Mouse (Mus musculus) thymus, postnatal 25 days (tissue): ENCODE results near the gene Cyp4f13.

Experiments
- DNase-seq: peaks from one replicate; pipeline ENCODE4 v3.0.0; 2022

The Cyp4f13 gene

DNA sequence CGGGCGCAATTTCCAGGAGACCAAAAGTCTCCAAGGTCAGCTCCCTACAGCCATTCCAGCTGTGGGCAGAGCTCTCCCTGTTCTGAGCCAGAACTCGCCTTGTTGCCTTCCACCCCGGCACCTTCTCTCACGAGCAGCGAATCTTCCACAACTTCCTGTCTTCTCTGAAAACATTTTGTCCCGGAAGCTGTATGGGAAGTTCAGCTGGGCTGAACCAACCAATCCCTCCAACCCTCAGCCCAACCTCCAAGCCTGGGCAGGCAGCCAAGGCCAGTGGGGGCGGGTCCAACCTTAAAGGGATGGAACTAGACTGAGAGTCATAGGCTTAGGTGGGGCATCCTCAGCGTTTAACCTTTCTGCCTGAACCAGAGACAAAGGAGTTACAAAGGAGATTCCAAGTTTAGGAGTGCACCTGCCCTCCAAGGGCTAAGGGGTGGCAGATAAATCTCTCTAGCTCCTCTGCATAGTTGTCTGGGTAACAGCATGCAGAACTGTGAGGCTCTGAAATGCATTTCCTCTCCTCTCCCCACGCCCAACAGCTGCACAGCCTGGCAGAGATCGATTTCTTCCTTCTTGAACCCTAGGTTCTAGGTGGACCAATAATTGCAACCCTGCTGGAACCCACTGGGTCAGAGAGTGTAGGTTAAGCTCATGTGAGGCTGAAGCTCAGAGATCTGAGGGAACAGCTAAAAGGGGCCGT is at the start of gene Cyp4f13:
Cyp4f13 (minus strand) TSS at position 188 of the 700 bp plus-strand sequence.
- peak; percentile 94 for DNase-seq

DNA sequence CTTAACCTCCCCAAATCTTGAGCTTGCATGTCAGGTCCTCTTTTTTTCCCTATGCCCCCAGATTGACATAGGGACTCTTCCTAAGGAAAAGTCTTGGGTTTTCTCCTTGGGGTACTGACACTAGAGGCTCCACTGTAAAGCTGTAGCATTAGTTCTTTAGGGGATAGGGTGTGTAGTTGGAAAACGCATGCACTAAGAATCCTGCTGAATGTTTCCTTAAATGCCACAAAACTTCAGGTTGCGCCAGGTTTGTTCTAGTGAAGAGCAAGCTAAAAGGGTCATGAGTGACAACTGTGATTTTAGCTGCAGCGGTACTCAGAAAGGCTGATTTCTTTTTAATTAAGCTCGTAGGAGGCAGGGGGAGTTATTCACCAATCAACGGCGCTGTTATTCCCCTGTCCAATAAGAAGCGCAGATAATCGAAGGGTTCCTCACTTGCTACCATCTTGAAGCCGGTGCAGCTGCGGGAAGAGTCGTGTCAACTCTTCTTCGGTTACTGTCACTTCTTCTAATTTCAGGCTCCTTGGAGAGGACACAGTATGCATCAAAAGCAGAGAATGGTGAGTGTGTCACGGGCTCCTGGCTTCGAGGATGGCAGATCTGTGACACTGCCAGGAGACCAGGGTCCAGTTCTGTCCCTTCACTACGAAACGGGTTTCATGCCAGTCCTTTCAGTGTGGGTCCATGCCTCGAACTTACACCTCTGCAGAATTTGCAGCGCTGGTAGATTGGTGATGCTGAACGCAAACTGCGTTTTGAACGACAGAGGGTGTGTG is 45.7 kb upstream of the Cyp4f13 start, which contains the start of gene Zfp952:
Zfp952 (plus strand) TSS at position 431 of the 776 bp plus-strand sequence.
- DNase-seq: peak; percentile 83

DNA sequence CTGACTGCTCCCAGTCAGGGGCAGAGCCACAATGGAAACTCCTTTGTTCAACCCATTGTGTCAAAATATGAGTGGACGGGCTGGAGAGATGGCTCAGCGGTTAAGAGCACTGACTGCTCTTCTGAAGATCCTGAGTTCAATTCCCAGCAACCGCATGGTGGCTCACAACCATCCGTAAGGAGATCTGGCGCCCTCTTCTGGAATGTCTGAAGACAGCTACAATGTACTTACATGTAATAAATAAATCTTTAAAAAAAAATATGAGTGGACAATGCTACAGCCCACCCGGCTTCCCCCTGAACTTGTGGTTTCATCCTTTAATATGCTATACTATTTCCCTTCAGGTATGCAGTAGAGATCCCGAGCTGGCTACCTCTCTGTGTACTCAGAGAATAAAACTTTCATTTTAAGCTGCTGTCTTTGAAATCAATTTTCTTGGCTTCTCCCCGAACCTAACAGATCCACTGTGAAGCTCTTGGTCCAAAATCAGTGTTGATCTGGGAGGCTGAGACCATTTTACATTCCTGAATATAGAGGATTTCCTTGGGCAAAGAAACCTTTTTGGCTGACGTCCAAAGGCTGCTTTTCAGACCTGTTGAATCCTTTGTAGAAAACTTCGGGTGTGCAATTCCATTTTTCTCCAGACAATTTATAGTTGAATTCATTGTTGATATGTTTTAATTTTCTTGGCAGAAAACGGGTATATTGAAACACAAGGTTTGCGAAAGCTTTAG is 44.9 kb upstream of the Cyp4f13 start:
- peak; percentile 25 for DNase-seq

GRCm38 (mm10) chr17:32986301-32986700 is 39.1 kb upstream of the Cyp4f13 start:
- DNase-seq: no peak

DNA sequence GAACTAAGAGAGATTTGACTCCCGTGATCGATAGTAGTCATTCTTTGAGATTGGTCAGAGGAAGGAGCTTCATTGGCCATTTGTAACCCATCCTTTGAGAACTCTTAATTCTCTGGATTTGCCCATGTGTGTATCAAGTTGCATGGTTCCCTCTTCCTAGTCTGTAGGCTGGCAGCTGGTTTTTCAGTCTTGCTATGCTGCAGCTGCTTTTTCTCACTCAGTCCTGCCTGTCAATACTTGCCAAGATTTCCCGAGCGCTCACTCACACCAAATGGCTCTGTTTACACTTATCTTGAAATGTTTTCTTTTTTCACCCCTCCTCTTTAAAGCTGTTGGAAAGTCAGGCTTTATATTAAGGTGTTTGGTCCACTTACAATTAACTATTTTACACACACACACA is 34.2 kb upstream of the Cyp4f13 start:
- DNase-seq: no peak

DNA sequence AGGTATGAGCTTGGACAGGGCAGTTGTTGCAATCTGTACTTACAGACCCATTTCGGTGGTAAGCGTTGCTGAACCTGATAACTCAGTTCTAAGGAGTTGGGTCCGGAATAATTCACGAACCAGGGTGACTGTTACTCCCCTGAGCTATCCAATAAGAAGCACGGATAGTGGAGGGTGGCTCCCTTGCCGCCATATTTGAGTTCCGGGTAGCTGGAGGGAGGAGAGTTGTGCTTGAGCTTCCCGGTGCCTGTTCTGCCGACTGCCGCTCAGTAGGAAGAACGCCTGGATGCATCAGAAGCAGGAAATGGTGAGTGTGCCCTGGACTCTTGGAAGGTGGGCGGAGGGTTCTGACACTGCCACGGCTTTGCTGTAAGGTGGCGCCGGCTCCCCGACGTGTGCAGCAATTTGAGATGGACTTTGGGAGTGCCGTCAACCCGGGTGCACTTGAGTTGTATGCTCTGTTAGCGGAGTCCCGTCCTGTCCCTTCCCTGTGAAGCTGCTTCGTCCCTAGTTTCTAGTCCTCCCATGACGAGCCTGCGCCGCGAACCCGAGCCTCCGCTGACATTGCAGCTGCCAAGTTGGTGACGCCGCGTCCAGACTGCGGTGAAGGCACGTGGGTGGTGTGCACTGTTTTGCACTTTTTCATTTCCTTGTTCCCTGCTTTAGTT is 18.6 kb upstream of the Cyp4f13 start, which contains the start of gene Zfp472:
Zfp472 (plus strand) TSS at position 192 of the 668 bp plus-strand sequence.
- DNase-seq: peak; percentile 91

GRCm38 (mm10) chr17:32965253-32965622 is 18.0 kb upstream of the Cyp4f13 start:
- no peak for DNase-seq

DNA sequence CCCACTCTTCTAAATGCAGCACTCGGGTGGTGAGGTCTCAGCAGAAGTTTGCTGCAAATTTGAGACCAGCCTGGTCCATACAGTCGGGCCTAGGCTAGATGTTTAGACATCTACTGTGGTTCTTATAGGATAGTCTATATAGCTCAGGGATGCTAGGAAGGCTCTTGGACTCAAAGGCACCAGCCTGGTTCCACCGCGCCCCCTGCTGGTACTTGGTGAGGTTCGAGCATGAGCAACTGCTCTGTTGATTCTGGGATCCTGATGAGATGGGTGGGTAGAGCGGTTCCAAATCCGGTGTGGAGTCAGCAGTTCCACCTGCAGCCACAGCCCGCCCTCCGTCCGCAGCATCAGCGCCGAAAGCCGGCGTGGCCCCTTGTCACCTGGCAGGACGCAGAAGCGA is 4.2 kb upstream of the Cyp4f13 start:
- DNase-seq: peak; percentile 80

DNA sequence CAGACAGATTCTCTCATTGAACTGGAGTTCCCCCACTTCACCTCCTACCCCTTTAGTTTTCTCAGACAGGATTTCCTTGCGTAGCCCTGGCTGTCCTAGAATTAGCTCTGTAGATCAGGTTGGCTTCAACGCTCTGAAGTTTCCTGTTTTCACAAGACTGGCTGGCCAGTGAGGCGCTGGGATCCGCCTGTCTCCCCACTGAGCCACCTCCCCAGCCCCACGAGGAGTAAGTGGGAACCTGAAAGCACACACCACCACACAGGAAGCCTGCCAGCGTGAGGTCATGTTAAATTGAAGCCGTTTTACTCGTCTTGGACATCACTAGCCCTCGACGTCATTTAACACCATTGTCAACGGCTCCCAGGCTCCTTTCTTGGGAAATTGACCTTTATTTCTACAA is 3.8 kb upstream of the Cyp4f13 start:
- no peak for DNase-seq

GRCm38 (mm10) chr17:32950136-32950535 is 2.9 kb upstream of the Cyp4f13 start:
- DNase-seq: no peak

- no peak for DNase-seq
These were observed 486 bp downstream of the Cyp4f13 start for GRCm38 (mm10) chr17:32946716-32947115.

DNA sequence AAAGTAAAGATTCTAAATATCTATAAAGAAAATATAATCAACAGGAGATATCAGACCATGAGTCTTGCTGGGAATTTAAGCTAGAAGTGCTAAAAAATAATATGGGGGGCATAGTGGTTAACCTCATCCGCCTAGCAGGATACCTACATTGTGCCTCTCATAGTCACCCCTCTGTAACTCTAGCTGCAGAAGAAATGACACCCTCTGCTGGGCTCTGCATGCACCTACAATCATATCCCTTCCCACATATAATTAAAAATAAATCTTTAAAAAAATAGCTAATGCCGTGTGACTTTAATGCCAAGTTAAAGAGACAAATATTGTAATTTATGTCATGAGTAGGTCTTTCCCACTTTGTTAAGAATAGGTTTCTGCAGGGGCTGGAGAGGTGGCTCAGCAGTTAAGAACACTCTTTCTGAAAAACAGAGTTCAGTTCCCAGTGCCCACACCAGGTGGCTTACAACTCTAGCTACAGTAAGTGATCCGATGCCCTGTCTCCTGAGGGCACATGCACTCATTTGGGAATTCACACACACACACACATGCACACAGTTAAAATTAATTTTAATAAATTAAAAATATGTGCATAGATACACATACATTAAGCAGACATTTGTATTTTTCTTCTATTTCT is 2.7 kb downstream of the Cyp4f13 start:
- no peak for DNase-seq

- DNase-seq: no peak
These were observed 3.5 kb downstream of the Cyp4f13 start for GRCm38 (mm10) chr17:32943661-32944060.

GRCm38 (mm10) chr17:32939831-32940230 is 7.4 kb downstream of the Cyp4f13 start:
- DNase-seq: no peak

DNA sequence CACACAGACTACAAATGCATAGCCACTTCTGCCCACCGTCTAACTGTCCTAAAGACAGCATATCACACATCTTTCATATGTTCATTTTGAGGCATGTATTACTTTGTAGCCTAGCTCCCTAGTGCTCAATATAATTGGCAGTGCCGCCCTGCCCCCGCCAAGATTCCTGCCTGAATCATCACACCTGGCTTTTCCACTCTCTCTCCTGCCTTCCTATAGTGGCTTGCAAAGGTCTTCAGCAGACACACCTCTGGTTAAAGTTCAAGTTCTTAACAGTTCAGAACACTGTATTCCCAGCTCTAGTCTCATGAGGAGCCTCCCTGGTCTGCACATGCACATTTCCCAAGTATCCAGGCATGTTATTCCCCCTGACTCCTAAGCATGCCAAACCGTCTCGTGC is 19.4 kb downstream of the Cyp4f13 start:
- DNase-seq: no peak

- DNase-seq: peak; percentile 71
These were observed 22.4 kb downstream of the Cyp4f13 start for GRCm38 (mm10) chr17:32924658-32925312.

DNA sequence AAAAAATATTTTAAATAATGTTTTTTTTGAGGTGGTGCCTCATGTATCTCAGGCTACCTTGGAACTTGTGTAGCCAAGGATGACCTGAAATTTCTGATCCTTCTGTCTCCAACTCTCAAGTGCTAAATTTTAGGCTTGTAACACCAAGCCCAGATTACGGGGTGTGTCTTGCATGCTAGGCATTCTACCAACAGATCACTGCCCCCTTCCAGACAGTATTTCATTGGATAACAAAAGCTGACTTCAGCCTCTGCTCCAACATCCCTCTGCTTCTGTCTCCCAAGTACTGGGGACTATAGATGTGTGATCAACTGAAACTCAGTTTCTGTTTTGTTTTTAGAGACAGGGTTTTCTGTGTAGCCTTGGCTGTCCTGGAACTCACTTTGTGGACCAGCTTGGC is 23.5 kb downstream of the Cyp4f13 start:
- DNase-seq: no peak

GRCm38 (mm10) chr17:32919123-32919522 is 28.1 kb downstream of the Cyp4f13 start:
- DNase-seq: no peak

- no peak for DNase-seq
These were observed 30.1 kb downstream of the Cyp4f13 start, which contains the start of gene Cyp4f14 for GRCm38 (mm10) chr17:32917131-32917530. Cyp4f14 (minus strand) TSS chr17:32917342.

GRCm38 (mm10) chr17:32916075-32916474 is 31.1 kb downstream of the Cyp4f13 start:
- no peak for DNase-seq

DNA sequence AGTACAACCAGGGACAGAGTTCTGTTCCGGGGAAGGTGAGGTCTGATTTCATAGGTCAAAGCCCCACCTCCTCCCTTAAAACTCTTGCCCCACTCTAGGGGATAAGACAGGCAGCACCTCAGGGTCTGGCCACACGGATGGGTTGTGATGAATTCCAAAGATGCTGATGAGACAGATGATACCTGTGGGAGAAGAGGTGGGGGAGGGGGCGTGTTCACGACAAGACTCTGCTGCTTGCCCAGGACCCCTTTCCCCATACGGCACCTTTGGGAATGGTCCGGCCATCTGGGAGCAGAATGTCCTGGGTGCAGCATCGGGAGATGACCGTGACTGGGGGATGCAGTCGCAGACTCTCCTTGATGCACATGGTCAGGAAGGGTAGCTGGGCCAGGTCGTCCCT is 41.0 kb downstream of the Cyp4f13 start:
- no peak for DNase-seq

GRCm38 (mm10) chr17:32905239-32905638 is 42.0 kb downstream of the Cyp4f13 start:
- DNase-seq: peak; percentile 56
